Mouse (Mus musculus) kidney, embryonic 14.5 days (tissue): ENCODE results near the gene Tdrd9. TPM values are rescaled to one million over a fixed set of nuclear protein-coding genes. Genes with fewer than 3 reads are reported as not detected.

Source experiments
- ATAC-seq: fragments of 200-750 bp; cut with Nextera tagmentation; 2 replicates; pipeline ENCODE4 v1.8.0; 2017; ENCODE audit warnings: moderate number of reproducible peaks, mild to moderate bottlenecking, moderate TSS enrichment, moderate library complexity; ENCODE audit not compliant: low FRiP score, low TSS enrichment
- H3K27ac ChIP-seq: fragments of 300-500 bp; sonication (generic); 2 replicates; pipeline ENCODE4 v1.5.1; 2014; ENCODE audit warnings: low read depth, mild to moderate bottlenecking, low read length, moderate library complexity, mixed read lengths
- H3K27me3 ChIP-seq: fragments of 300-500 bp; sonication (generic); 2 replicates; pipeline ENCODE4 v1.6.1; 2014; ENCODE audit warnings: mild to moderate bottlenecking, low read length; ENCODE audit not compliant: control insufficient read depth, insufficient read depth
- H3K36me3 ChIP-seq: fragments of 300-500 bp; sonication (generic); 2 replicates; pipeline ENCODE4 v1.6.1; 2014; ENCODE audit warnings: low read length, mixed read lengths; ENCODE audit not compliant: control insufficient read depth, insufficient read depth
- H3K4me1 ChIP-seq: fragments of 300-500 bp; sonication (generic); 2 replicates; pipeline ENCODE4 v1.6.1; 2014; ENCODE audit warnings: low read length, mixed read lengths; ENCODE audit not compliant: control insufficient read depth, insufficient read depth
- H3K4me2 ChIP-seq: fragments of 300-500 bp; sonication (generic); replicated peaks from 2 replicates; pipeline ENCODE4 v1.6.1; 2014; ENCODE audit warnings: low read depth, mild to moderate bottlenecking, low read length
- H3K4me3 ChIP-seq: fragments of 300-500 bp; sonication (generic); 2 replicates; pipeline ENCODE4 v1.5.1; 2014; ENCODE audit warnings: mild to moderate bottlenecking, low read length
- H3K9ac ChIP-seq: fragments of 300-500 bp; sonication (generic); 2 replicates; pipeline ENCODE4 v1.6.1; 2014; ENCODE audit warnings: low read depth, mild to moderate bottlenecking, low read length, moderate library complexity
- H3K9me3 ChIP-seq: fragments of 300-500 bp; sonication (generic); 2 replicates; pipeline ENCODE4 v1.6.1; 2016; ENCODE audit warnings: low read length; ENCODE audit not compliant: control insufficient read depth
- WGBS: fragments of 180-500 bp; shearing (Covaris S2); extraction: QIAGEN DNeasy Blood & Tissue Kit; methylation state at CpG from one replicate; pipeline ENCODE4 v1.1.7; 2014; 5-methylcytosine and 5-hydroxymethylcytosine counted together
- polyA plus RNA-seq: library from polyadenylated mRNA; unstranded; fragments of >200 nt; fragmentation: Nextera tagmentation; extraction: Ambion mirVana; gene quantifications from 2 replicates; pipeline ENCODE4 v1.2.1, GENCODE M21; 2014

The Tdrd9 gene
- polyA plus RNA-seq, 1 experiment from 2014 or later, result 0.65 TPM

- H3K4me3 ChIP-seq, result no peak overlapping the region
- 25% methylated on average over 1 of the region's 1 CpGs for WGBS
- H3K27me3 ChIP-seq, result no peaks in the 10 kb centered on the region
- no peak overlapping the region for H3K27ac ChIP-seq
- H3K4me1 ChIP-seq, result no peaks in the 10 kb centered on the region
- no peak overlapping the region for H3K4me2 ChIP-seq
- no peak for ATAC-seq
- H3K9ac ChIP-seq, result no peak overlapping the region
- no peaks in the 10 kb centered on the region for H3K36me3 ChIP-seq
- no peaks in the 10 kb centered on the region for H3K9me3 ChIP-seq
These were observed 110.9 kb downstream of the Tdrd9 start for GRCm38 (mm10) chr12:112082241-112082640.

- H3K27ac ChIP-seq, result no peak overlapping the region
- H3K4me3 ChIP-seq, result no peak overlapping the region
- H3K36me3 ChIP-seq, result no peaks in the 10 kb centered on the region
- no peak overlapping the region for H3K9ac ChIP-seq
- no peak for ATAC-seq
- H3K27me3 ChIP-seq, result no peaks in the 10 kb centered on the region
- no peaks in the 10 kb centered on the region for H3K9me3 ChIP-seq
- no peak overlapping the region for H3K4me2 ChIP-seq
- no peaks in the 10 kb centered on the region for H3K4me1 ChIP-seq
- 81% methylated on average over 3 of the region's 3 CpGs for WGBS
These were observed 114.9 kb downstream of the Tdrd9 start for GRCm38 (mm10) chr12:112086250-112086649.

GRCm38 (mm10) chr12:112086726-112087125 lies 115.4 kb downstream of the Tdrd9 start:
- Histone ChIP-seq H3K36me3 (no peaks in the 10 kb centered on the region), H3K9ac (no peak overlapping the region), H3K27me3 (no peaks in the 10 kb centered on the region), H3K27ac (no peak overlapping the region), H3K9me3 (no peaks in the 10 kb centered on the region), H3K4me2 (no peak overlapping the region), H3K4me1 (no peaks in the 10 kb centered on the region), H3K4me3 (no peak overlapping the region)
- ATAC-seq, result no peak
- WGBS, result 53% methylated on average over 6 of the region's 6 CpGs

- ATAC-seq, result no peak
- Histone ChIP-seq H3K36me3 (no peaks in the 10 kb centered on the region), H3K27me3 (no peaks in the 10 kb centered on the region), H3K9me3 (no peaks in the 10 kb centered on the region), H3K4me3 (no peak overlapping the region), H3K27ac (no peak overlapping the region), H3K4me1 (no peaks in the 10 kb centered on the region), H3K4me2 (no peak overlapping the region), H3K9ac (no peak overlapping the region)
- WGBS, result 35% methylated on average over 12 of the region's 12 CpGs
These were observed 117.4 kb downstream of the Tdrd9 start for GRCm38 (mm10) chr12:112088609-112089324.

GRCm38 (mm10) chr12:112091054-112091453 lies 119.7 kb downstream of the Tdrd9 start:
- H3K4me3 ChIP-seq, result no peak overlapping the region
- no peaks in the 10 kb centered on the region for H3K9me3 ChIP-seq
- no peak for ATAC-seq
- no peaks in the 10 kb centered on the region for H3K27me3 ChIP-seq
- H3K4me2 ChIP-seq, result 0 out of 2 replicates have a peak overlapping the region, but pooled peaks have one; percentile 5
- WGBS, result 7% methylated on average over 12 of the region's 12 CpGs
- no peak overlapping the region for H3K9ac ChIP-seq
- 0 out of 2 replicates have a peak, but pooled peaks cover under 1% of the 10 kb centered on the region for H3K4me1 ChIP-seq
- H3K27ac ChIP-seq, result no peak overlapping the region
- H3K36me3 ChIP-seq, result no peaks in the 10 kb centered on the region

GRCm38 (mm10) chr12:112094261-112094880 lies 123.0 kb downstream of the Tdrd9 start:
- 86% methylated on average over 8 of the region's 8 CpGs for WGBS
- no peak overlapping the region for H3K27ac ChIP-seq

GRCm38 (mm10) chr12:112096051-112096732 lies 124.8 kb downstream of the Tdrd9 start:
- H3K36me3 ChIP-seq, result no peaks in the 10 kb centered on the region
- H3K27me3 ChIP-seq, result no peaks in the 10 kb centered on the region
- H3K4me3 ChIP-seq, result no peak overlapping the region
- 0 out of 2 replicates have a peak, but pooled peaks cover 4% of the 10 kb centered on the region for H3K4me1 ChIP-seq
- H3K4me2 ChIP-seq, result no peak overlapping the region
- WGBS, result 40% methylated on average over 13 of the region's 13 CpGs
- H3K9ac ChIP-seq, result no peak overlapping the region
- no peaks in the 10 kb centered on the region for H3K9me3 ChIP-seq
- no peak overlapping the region for H3K27ac ChIP-seq
- 0 out of 2 replicates have a peak, but pooled peaks have one; percentile 52 for ATAC-seq

More at GRCm38 (mm10) chr12:112094261-112094880, 123.0 kb downstream of the Tdrd9 start:
- 0 out of 2 replicates have a peak, but pooled peaks cover 4% of the 10 kb centered on the region for H3K4me1 ChIP-seq
- no peak overlapping the region for H3K9ac ChIP-seq
- no peaks in the 10 kb centered on the region for H3K27me3 ChIP-seq
- no peaks in the 10 kb centered on the region for H3K36me3 ChIP-seq
- H3K4me2 ChIP-seq, result no peak overlapping the region
- no peak overlapping the region for H3K4me3 ChIP-seq
- ATAC-seq, result no peak
- H3K9me3 ChIP-seq, result no peaks in the 10 kb centered on the region

- no peak overlapping the region for H3K4me2 ChIP-seq
- H3K4me1 ChIP-seq, result 0 out of 2 replicates have a peak, but pooled peaks cover 4% of the 10 kb centered on the region
- H3K9ac ChIP-seq, result no peak overlapping the region
- no peak overlapping the region for H3K27ac ChIP-seq
- no peaks in the 10 kb centered on the region for H3K9me3 ChIP-seq
- no peaks in the 10 kb centered on the region for H3K27me3 ChIP-seq
- ATAC-seq, result no peak
- no peak overlapping the region for H3K4me3 ChIP-seq
- WGBS, result 69% methylated on average over 8 of the region's 8 CpGs
- no peaks in the 10 kb centered on the region for H3K36me3 ChIP-seq
These were observed 125.4 kb downstream of the Tdrd9 start for GRCm38 (mm10) chr12:112096733-112097117.

GRCm38 (mm10) chr12:112100106-112100505 lies 128.7 kb downstream of the Tdrd9 start:
- Histone ChIP-seq H3K9me3 (no peaks in the 10 kb centered on the region), H3K36me3 (no peaks in the 10 kb centered on the region), H3K4me1 (0 out of 2 replicates have a peak, but pooled peaks cover 4% of the 10 kb centered on the region), H3K4me2 (no peak overlapping the region), H3K27me3 (no peaks in the 10 kb centered on the region), H3K9ac (no peak overlapping the region), H3K27ac (no peak overlapping the region), H3K4me3 (no peak overlapping the region)
- no peak for ATAC-seq
- WGBS, result 71% methylated on average over 4 of the region's 4 CpGs
